Mouse (Mus musculus): ENCODE data around the gene Rs1. TPM values are rescaled to one million over a fixed set of nuclear protein-coding genes. Genes with fewer than 3 reads are reported as not detected.
"Not testable (repeated sequence)": the region's sequence is repeated elsewhere in the genome, so short reads cannot be mapped to it uniquely, and the experiment has no call there.

The Rs1 gene
- not detected in 2 replicates for polyA plus RNA-seq (2015; fragmentation: Nextera tagmentation; extraction: Ambion mirVana)

DNA sequence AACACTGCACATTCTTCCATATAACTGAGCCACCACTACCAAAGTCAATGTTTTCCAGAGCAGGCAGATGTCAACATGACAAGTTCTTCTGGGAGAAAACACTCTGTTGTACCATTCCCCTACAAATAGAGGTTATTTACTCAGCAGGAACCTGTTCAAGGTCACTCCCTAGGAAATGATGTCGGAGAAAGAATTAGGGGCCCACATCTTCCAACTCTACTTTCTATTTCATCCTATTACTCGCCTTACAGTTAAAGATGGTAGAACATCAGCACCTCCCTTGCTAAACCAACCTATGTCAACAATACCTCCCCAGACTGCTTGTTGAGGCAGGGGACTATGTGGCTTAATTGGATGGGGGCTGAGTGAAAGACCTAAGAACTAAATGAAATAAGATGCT, at the start of gene Rs1:
Gene Rs1 (plus strand): TSS at position 301 of the 400 bp plus-strand sequence.
- Histone ChIP-seq H3K9me3 (no peaks in the 10 kb centered on the region), H3K9ac (no peak within 1 kb of the TSS), H3K27me3 (replicated peaks) (peaks cover 7% of the 10 kb centered on the region; the same call in 1 of the 2 replicates), H3K4me3 (peak within 1 kb of the TSS; percentile 56), H3K27ac (replicated peaks) (no peak within 1 kb of the TSS), H3K4me2 (peak within 1 kb of the TSS; percentile 61), H3K4me1 (no peaks in the 10 kb centered on the region), H3K36me3 (no peaks in the 10 kb centered on the region)
- ATAC-seq (ENCODE audit: extremely low read depth, insufficient number of reproducible peaks, low FRiP score, low TSS enrichment), result no peak
- WGBS, result 76% methylated on average over 2 of the region's 2 CpGs

DNA sequence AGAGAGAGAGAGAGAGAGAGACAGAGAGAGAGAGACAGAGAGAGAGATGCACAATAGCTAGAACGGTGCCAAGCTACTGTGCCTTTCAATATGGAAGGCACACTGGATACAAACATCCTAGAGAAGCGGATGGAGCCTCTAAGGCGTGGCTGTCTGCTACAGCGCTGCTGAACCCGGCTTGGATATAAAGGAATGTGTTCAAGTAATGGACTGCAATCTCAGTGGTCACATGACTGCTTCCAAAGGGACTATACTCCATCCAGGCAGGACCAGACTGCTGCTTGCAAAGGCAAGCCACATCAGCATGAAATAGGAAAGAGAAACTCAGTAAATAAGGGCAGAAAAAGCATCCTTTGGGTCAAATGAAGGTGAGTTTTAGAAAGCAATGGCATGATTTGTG, 32.2 kb upstream of the Rs1 start, which contains the start of gene Ppef1:
Gene Ppef1 (minus strand): TSS at position 116 of the 400 bp plus-strand sequence.
- Histone ChIP-seq H3K36me3 (no peaks in the 10 kb centered on the region), H3K9me3 (no peaks in the 10 kb centered on the region), H3K27me3 (replicated peaks) (no peaks in the 10 kb centered on the region), H3K4me2 (no peak within 1 kb of the TSS), H3K27ac (replicated peaks) (no peak within 1 kb of the TSS), H3K9ac (no peak within 1 kb of the TSS), H3K4me1 (no peaks in the 10 kb centered on the region), H3K4me3 (no peak within 1 kb of the TSS)
- 72% methylated on average over 5 of the region's 5 CpGs for WGBS
- ATAC-seq (ENCODE audit: extremely low read depth, insufficient number of reproducible peaks, low FRiP score, low TSS enrichment), result no peak

DNA sequence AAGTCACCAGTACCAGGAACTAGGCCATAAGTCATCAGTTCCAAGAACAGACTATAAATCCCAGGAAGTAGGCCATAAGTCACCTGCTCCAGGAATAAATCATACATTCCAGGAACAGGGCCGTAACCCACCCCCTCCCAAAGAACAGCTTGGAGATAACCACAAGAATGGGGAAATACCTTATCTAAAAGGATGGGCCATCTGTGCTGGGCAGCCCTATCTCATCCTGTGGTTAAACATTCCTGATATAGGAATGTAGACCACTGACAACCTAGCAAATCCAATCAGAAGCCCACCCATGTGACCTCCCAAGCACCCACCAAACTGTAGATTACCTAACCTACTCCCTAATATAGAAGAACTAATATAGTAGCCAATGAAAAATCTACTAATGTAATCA, 22.4 kb upstream of the Rs1 start:
- Histone ChIP-seq H3K27me3 (replicated peaks) (no peaks in the 10 kb centered on the region), H3K4me2 (no peak overlapping the region), H3K27ac (replicated peaks) (no peak overlapping the region), H3K4me3 (no peak overlapping the region), H3K9ac (no peak overlapping the region), H3K4me1 (no peaks in the 10 kb centered on the region), H3K9me3 (no peaks in the 10 kb centered on the region), H3K36me3 (no peaks in the 10 kb centered on the region)
- no peak for ATAC-seq (ENCODE audit: extremely low read depth, insufficient number of reproducible peaks, low FRiP score, low TSS enrichment)
- WGBS, result 38% methylated on average over 1 of the region's 1 CpGs

DNA sequence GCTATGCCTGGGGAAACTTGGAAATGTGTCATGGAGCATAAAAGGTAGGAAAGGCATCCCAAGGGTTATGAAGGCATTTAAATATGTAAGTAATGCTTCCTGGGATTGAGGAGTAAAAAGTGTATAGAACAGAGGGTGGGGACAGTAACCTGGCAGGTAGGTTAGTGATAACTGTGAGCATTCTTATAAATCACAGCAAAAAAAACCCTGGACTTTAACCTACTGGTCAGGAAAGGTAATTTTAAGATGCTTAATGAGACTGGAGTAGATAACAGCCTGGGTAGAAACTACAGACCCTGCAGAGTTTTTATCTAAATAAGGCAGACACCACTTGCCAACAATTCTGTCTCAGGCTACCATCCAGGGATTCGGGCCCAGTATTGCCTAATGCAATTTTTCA, 19.2 kb upstream of the Rs1 start:
- H3K27me3 ChIP-seq (replicated peaks), result no peaks in the 10 kb centered on the region
- H3K4me1 ChIP-seq, result no peaks in the 10 kb centered on the region
- H3K4me3 ChIP-seq, result no peak overlapping the region
- H3K9ac ChIP-seq, result no peak overlapping the region
- WGBS, result 43% methylated on average over 1 of the region's 1 CpGs
- H3K27ac ChIP-seq (replicated peaks), result no peak overlapping the region
- ATAC-seq (ENCODE audit: extremely low read depth, insufficient number of reproducible peaks, low FRiP score, low TSS enrichment), result no peak
- no peaks in the 10 kb centered on the region for H3K9me3 ChIP-seq
- H3K36me3 ChIP-seq, result no peaks in the 10 kb centered on the region
- H3K4me2 ChIP-seq, result no peak overlapping the region

DNA sequence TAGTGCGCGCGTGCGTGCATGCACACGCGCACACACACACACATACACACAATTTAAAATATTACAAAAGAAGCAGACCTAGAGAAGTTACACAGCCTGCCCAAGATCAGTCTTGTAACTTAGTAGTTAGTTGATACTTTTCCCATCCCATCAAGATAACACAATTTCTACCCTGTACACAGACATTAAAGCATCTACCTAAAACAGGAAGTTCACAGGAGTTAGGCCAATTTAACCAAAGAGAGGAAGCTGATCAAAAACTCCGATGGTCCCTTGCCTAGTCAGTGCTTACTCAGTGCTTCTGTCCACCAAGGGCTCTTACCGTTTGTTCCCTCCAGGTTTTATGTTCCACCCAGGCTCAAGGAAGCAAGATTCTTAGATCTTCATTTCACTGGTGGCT, 17.0 kb upstream of the Rs1 start:
- H3K27me3 ChIP-seq (replicated peaks), result 0 out of 2 replicates have a peak, but pooled peaks cover 2% of the 10 kb centered on the region
- H3K36me3 ChIP-seq, result no peaks in the 10 kb centered on the region
- H3K27ac ChIP-seq (replicated peaks), result no peak overlapping the region
- H3K4me3 ChIP-seq, result no peak overlapping the region
- H3K9me3 ChIP-seq, result no peaks in the 10 kb centered on the region
- no peak overlapping the region for H3K4me2 ChIP-seq
- ATAC-seq (ENCODE audit: extremely low read depth, insufficient number of reproducible peaks, low FRiP score, low TSS enrichment), result no peak
- 92% methylated on average over 8 of the region's 8 CpGs for WGBS
- H3K9ac ChIP-seq, result no peak overlapping the region
- H3K4me1 ChIP-seq, result no peaks in the 10 kb centered on the region

DNA sequence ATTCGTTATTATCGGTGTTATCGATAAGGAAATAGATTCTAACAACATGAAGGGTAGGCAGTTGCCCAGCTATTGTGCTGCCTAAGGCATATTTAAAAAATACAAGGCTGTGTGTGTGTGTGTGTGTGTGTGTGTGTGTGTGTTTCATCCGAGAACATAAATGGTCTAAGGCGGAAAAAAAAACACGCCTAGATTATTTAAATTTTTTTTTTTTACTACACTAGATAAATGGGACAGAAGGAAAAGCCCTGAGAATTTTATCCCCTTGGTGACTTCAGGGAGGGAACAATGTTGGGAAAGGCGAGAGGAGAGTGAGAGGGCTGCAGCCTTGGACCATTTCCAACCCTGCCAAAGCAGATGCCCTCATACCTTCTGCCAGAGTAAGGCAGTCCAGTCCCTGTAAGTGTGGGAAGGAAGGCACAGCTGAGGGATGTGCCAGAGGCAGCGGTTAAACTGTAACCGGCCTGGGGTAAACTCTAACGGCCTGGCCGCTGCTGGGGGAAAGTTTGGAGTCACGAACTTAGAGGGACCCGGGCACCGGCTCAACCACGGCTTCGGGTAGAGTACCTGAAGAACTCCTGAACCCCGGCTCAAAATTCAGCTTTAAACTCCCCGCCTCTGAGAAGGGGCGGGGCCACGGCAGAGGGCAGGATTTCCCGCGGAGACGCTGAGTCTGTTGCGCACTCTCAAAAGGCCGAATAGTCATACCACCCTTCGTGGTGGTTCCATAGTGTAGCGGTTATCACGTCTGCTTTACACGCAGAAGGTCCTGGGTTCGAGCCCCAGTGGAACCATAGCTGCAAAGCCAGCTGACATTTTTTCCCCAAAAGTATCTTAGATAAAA, 2.2 kb upstream of the Rs1 start:
- no peaks in the 10 kb centered on the region for H3K4me1 ChIP-seq
- no peak overlapping the region for H3K27ac ChIP-seq (replicated peaks)
- H3K9ac ChIP-seq, result peak overlapping the region; percentile 76
- peak overlapping the region; percentile 56 for H3K4me3 ChIP-seq
- ATAC-seq (ENCODE audit: extremely low read depth, insufficient number of reproducible peaks, low FRiP score, low TSS enrichment), result peak; percentile 70
- H3K27me3 ChIP-seq (replicated peaks), result no peaks in the 10 kb centered on the region
- no peaks in the 10 kb centered on the region for H3K36me3 ChIP-seq
- no peaks in the 10 kb centered on the region for H3K9me3 ChIP-seq
- H3K4me2 ChIP-seq, result peak overlapping the region; percentile 61
- WGBS, result 24% methylated on average over 30 of the region's 30 CpGs

DNA sequence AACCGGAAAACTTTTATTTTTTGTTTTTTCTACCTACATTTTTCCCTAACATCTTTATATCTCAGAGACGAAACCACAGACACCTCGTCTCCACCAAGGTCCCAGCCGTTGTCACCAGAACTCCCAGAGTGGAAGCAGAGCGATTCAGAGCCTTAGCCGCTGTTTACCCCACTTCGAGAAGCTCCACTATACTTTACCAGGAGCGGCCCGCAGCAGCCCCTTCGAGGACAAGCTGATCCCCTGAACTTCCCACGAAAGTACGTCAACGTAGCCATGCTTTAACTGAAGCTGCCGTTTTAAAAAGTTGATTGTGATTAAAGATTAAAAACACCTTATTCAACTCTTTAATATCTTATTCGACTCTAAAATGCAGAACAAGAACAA, 1.6 kb upstream of the Rs1 start:
- Histone ChIP-seq H3K36me3 (no peaks in the 10 kb centered on the region), H3K9me3 (no peaks in the 10 kb centered on the region), H3K9ac (peak overlapping the region; percentile 76), H3K4me3 (peak overlapping the region; percentile 56), H3K4me1 (no peaks in the 10 kb centered on the region), H3K4me2 (peak overlapping the region; percentile 61), H3K27me3 (replicated peaks) (peaks cover 5% of the 10 kb centered on the region; the same call in 1 of the 2 replicates), H3K27ac (replicated peaks) (no peak overlapping the region)
- WGBS, result 16% methylated on average over 15 of the region's 15 CpGs
- no peak for ATAC-seq (ENCODE audit: extremely low read depth, insufficient number of reproducible peaks, low FRiP score, low TSS enrichment)

DNA sequence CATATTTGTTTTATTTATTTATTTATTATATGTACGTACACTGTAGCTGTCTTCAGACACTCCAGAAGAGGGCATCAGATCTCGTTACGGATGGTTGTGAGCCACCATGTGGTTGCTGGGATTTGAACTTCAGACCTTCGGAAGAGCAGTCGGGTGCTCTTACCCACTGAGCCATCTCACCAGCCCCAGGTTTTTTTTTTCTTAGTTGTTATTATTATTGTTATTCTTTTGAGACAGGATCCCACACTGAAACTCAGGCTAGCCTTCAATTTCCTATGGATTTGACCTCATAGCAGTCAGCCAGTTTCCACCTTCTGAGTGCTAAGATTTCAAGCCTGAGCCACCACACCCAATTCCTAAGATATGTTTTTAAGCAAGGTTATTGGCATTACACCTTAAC, 1.8 kb downstream of the Rs1 start:
- not testable (repeated sequence) for H3K9ac ChIP-seq; H3K36me3 ChIP-seq; H3K9me3 ChIP-seq; H3K4me1 ChIP-seq; H3K4me2 ChIP-seq; H3K27ac ChIP-seq (replicated peaks); H3K4me3 ChIP-seq; ATAC-seq (ENCODE audit: extremely low read depth, insufficient number of reproducible peaks, low FRiP score, low TSS enrichment)
- H3K27me3 ChIP-seq (replicated peaks), result peaks cover 11% of the 10 kb centered on the region; the same call in 1 of the 2 replicates
- WGBS, result 82% methylated on average over 5 of the region's 5 CpGs

GRCm38 (mm10) chrX:160773033-160773432, 5.2 kb downstream of the Rs1 start:
- no peak for ATAC-seq (ENCODE audit: extremely low read depth, insufficient number of reproducible peaks, low FRiP score, low TSS enrichment)

DNA sequence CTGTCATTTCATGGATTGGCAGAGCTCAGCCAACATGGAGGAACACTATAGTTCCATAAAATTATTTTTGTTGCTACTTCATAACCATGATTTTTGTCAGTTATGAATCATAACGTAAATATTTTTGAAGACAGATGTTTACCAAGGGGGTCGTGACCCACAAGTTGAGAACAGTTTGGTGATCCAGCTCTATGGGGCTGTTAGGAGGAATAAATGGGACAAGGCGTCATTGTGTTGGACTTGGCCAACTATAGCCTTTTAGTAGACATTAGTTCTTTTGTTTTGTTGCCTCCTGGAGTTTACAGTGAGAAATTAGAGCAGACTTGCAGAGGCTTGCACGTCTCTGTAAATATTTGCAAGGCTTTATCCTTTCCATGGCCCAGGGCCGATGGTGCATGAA, 14.5 kb downstream of the Rs1 start:
- WGBS, result 73% methylated on average over 5 of the region's 5 CpGs
- Histone ChIP-seq H3K27me3 (replicated peaks) (no peaks in the 10 kb centered on the region), H3K9me3 (no peaks in the 10 kb centered on the region), H3K27ac (replicated peaks) (no peak overlapping the region), H3K9ac (no peak overlapping the region), H3K4me1 (no peaks in the 10 kb centered on the region), H3K4me3 (no peak overlapping the region), H3K36me3 (no peaks in the 10 kb centered on the region), H3K4me2 (no peak overlapping the region)
- ATAC-seq (ENCODE audit: extremely low read depth, insufficient number of reproducible peaks, low FRiP score, low TSS enrichment), result no peak

More at GRCm38 (mm10) chrX:160773033-160773432, 5.2 kb downstream of the Rs1 start:
- no peaks in the 10 kb centered on the region for H3K9me3 ChIP-seq
- H3K9ac ChIP-seq, result no peak overlapping the region
- no peak overlapping the region for H3K4me2 ChIP-seq
- peaks cover 11% of the 10 kb centered on the region; the same call in 1 of the 2 replicates for H3K27me3 ChIP-seq (replicated peaks)
- WGBS, result 42% methylated on average over 1 of the region's 1 CpGs
- peaks cover 7% of the 10 kb centered on the region; the same call in 1 of the 2 replicates for H3K4me1 ChIP-seq
- no peaks in the 10 kb centered on the region for H3K36me3 ChIP-seq
- no peak overlapping the region for H3K27ac ChIP-seq (replicated peaks)
- no peak overlapping the region for H3K4me3 ChIP-seq

- Histone ChIP-seq H3K9ac (no peak overlapping the region), H3K36me3 (no peaks in the 10 kb centered on the region), H3K27ac (replicated peaks) (no peak overlapping the region), H3K4me2 (no peak overlapping the region), H3K4me1 (no peaks in the 10 kb centered on the region), H3K9me3 (no peaks in the 10 kb centered on the region), H3K4me3 (no peak overlapping the region), H3K27me3 (replicated peaks) (peaks cover 8% of the 10 kb centered on the region; the same call in 1 of the 2 replicates)
- WGBS, result 68% methylated on average over 4 of the region's 4 CpGs
- no peak for ATAC-seq (ENCODE audit: extremely low read depth, insufficient number of reproducible peaks, low FRiP score, low TSS enrichment)
These were observed 27.1 kb downstream of the Rs1 start for GRCm38 (mm10) chrX:160794920-160795319.

Data from heart, embryonic 13.5 days (tissue).